Mouse (Mus musculus) liver, embryonic 11.5 days (tissue): ENCODE data around the gene Kcnk10. TPM values are rescaled to one million over a fixed set of nuclear protein-coding genes. Genes with fewer than 3 reads are reported as not detected.

Source experiments
- ATAC-seq: fragments of 200-750 bp; cut with Nextera tagmentation; replicated peaks from 2 replicates; pipeline ENCODE4 v1.8.0; 2017; ENCODE audit warnings: moderate number of reproducible peaks, mild to moderate bottlenecking, moderate TSS enrichment, moderate library complexity; ENCODE audit not compliant: low FRiP score
- DNase-seq: peaks from one replicate; pipeline ENCODE4 v3.0.0-alpha.2; 2017; ENCODE audit warnings: low spot score
- H3K27ac ChIP-seq: fragments of 300-500 bp; sonication (generic); 2 replicates; pipeline ENCODE4 v1.5.1; 2014; ENCODE audit warnings: mild to moderate bottlenecking, low read depth, low read length, control low read depth
- H3K27me3 ChIP-seq: fragments of 300-500 bp; sonication (generic); replicated peaks from 2 replicates; pipeline ENCODE4 v1.6.1; 2014; ENCODE audit warnings: low read length, mixed read lengths; ENCODE audit not compliant: control insufficient read depth, insufficient read depth
- H3K36me3 ChIP-seq: fragments of 300-500 bp; sonication (generic); 2 replicates; pipeline ENCODE4 v1.6.1; 2014; ENCODE audit warnings: mild to moderate bottlenecking, low read length, moderate library complexity, mixed read lengths; ENCODE audit not compliant: control insufficient read depth, insufficient read depth
- H3K4me1 ChIP-seq: fragments of 300-500 bp; sonication (generic); replicated peaks from 2 replicates; pipeline ENCODE4 v1.6.1; 2014; ENCODE audit warnings: low read length, mixed read lengths; ENCODE audit not compliant: control insufficient read depth, insufficient read depth
- H3K4me2 ChIP-seq: fragments of 300-500 bp; sonication (generic); 2 replicates; pipeline ENCODE4 v1.6.1; 2014; ENCODE audit warnings: mild to moderate bottlenecking, control low read depth, moderate library complexity
- H3K4me3 ChIP-seq: fragments of 300-500 bp; sonication (generic); 2 replicates; pipeline ENCODE4 v1.5.1; 2014; ENCODE audit warnings: low read depth, low read length, control low read depth
- H3K9ac ChIP-seq: fragments of 300-500 bp; sonication (generic); 2 replicates; pipeline ENCODE4 v1.6.1; 2014; ENCODE audit warnings: low read depth, low read length, control low read depth
- H3K9me3 ChIP-seq: fragments of 300-500 bp; sonication (generic); 2 replicates; pipeline ENCODE4 v1.6.1; 2016; ENCODE audit warnings: low read length, inconsistent platforms, mixed read lengths; ENCODE audit not compliant: control insufficient read depth
- WGBS: fragments of 180-500 bp; shearing (Covaris S2); extraction: QIAGEN DNeasy Blood & Tissue Kit; methylation state at CpG from one replicate; pipeline ENCODE4 v1.1.7; 2014; 5-methylcytosine and 5-hydroxymethylcytosine counted together
- polyA plus RNA-seq: library from polyadenylated mRNA; unstranded; fragments of >200 nt; fragmentation: Nextera tagmentation; extraction: Ambion mirVana; gene quantifications from 2 replicates; pipeline ENCODE4 v1.2.1, GENCODE M21; 2014

The Kcnk10 gene
- polyA plus RNA-seq, 1 experiment from 2014 or later = 0.26 TPM

- Histone ChIP-seq H3K9ac (no peak overlapping the region), H3K36me3 (no peaks in the 10 kb centered on the region), H3K27ac (no peak overlapping the region), H3K4me1 (no peaks in the 10 kb centered on the region), H3K4me3 (no peak overlapping the region), H3K9me3 (no peaks in the 10 kb centered on the region), H3K4me2 (no peak overlapping the region), H3K27me3 (no peaks in the 10 kb centered on the region)
- WGBS = 66% methylated on average over 5 of the region's 5 CpGs
- ATAC-seq = no peak
- no peak for DNase-seq
Observed at GRCm38 (mm10) chr12:98606595-98607290, 28.6 kb upstream of the Kcnk10 start.

GRCm38 (mm10) chr12:98605264-98605663, 27.2 kb upstream of the Kcnk10 start:
- H3K27me3 ChIP-seq = no peaks in the 10 kb centered on the region
- 87% methylated on average over 1 of the region's 1 CpGs for WGBS
- H3K9me3 ChIP-seq = no peaks in the 10 kb centered on the region
- H3K4me1 ChIP-seq = no peaks in the 10 kb centered on the region
- no peak overlapping the region for H3K27ac ChIP-seq
- DNase-seq (no peak), ATAC-seq (no peak)
- H3K4me3 ChIP-seq = no peak overlapping the region
- no peak overlapping the region for H3K4me2 ChIP-seq
- H3K9ac ChIP-seq = no peak overlapping the region
- no peaks in the 10 kb centered on the region for H3K36me3 ChIP-seq

GRCm38 (mm10) chr12:98602114-98602513, 24.0 kb upstream of the Kcnk10 start:
- Histone ChIP-seq H3K4me3 (no peak overlapping the region), H3K9me3 (no peaks in the 10 kb centered on the region), H3K4me2 (no peak overlapping the region), H3K4me1 (no peaks in the 10 kb centered on the region), H3K9ac (no peak overlapping the region), H3K27ac (no peak overlapping the region), H3K36me3 (no peaks in the 10 kb centered on the region), H3K27me3 (no peaks in the 10 kb centered on the region)
- ATAC-seq (no peak), DNase-seq (no peak)
- 19% methylated on average over 6 of the region's 6 CpGs for WGBS

- no peak overlapping the region for H3K9ac ChIP-seq
Observed at GRCm38 (mm10) chr12:98600861-98601260, 22.8 kb upstream of the Kcnk10 start.

GRCm38 (mm10) chr12:98591016-98591415, 12.9 kb upstream of the Kcnk10 start:
- DNase-seq (no peak), ATAC-seq (no peak)
- no peak overlapping the region for H3K4me3 ChIP-seq
- no peaks in the 10 kb centered on the region for H3K27me3 ChIP-seq
- no peak overlapping the region for H3K4me2 ChIP-seq
- no peak overlapping the region for H3K9ac ChIP-seq
- H3K36me3 ChIP-seq = no peaks in the 10 kb centered on the region
- H3K4me1 ChIP-seq = no peaks in the 10 kb centered on the region
- WGBS = 87% methylated on average over 2 of the region's 2 CpGs
- H3K27ac ChIP-seq = no peak overlapping the region
- H3K9me3 ChIP-seq = peaks cover 3% of the 10 kb centered on the region; the same call in 1 of the 2 replicates

More at GRCm38 (mm10) chr12:98600861-98601260, 22.8 kb upstream of the Kcnk10 start:
- H3K4me3 ChIP-seq = no peak overlapping the region
- ATAC-seq = no peak
- no peak for DNase-seq
- H3K27ac ChIP-seq = no peak overlapping the region
- H3K4me2 ChIP-seq = no peak overlapping the region
- H3K4me1 ChIP-seq = no peaks in the 10 kb centered on the region
- H3K9me3 ChIP-seq = peaks cover 2% of the 10 kb centered on the region; the same call in 1 of the 2 replicates
- WGBS = 76% methylated on average over 5 of the region's 5 CpGs
- no peaks in the 10 kb centered on the region for H3K36me3 ChIP-seq
- H3K27me3 ChIP-seq = no peaks in the 10 kb centered on the region

GRCm38 (mm10) chr12:98588573-98588972, 10.5 kb upstream of the Kcnk10 start:
- 71% methylated on average over 6 of the region's 6 CpGs for whole genome bisulfite sequencing
- H3K27me3 ChIP-seq = no peaks in the 10 kb centered on the region
- ATAC-seq (no peak), DNase-seq (no peak)
- no peaks in the 10 kb centered on the region for H3K36me3 ChIP-seq
- H3K4me2 ChIP-seq = no peak overlapping the region
- H3K9ac ChIP-seq = no peak overlapping the region
- H3K27ac ChIP-seq = no peak overlapping the region
- no peak overlapping the region for H3K4me3 ChIP-seq
- H3K4me1 ChIP-seq = no peaks in the 10 kb centered on the region
- H3K9me3 ChIP-seq = peaks cover 3% of the 10 kb centered on the region; the same call in 1 of the 2 replicates

- no peak overlapping the region for H3K9ac ChIP-seq
- no peaks in the 10 kb centered on the region for H3K27me3 ChIP-seq
- H3K4me2 ChIP-seq = no peak overlapping the region
- H3K4me3 ChIP-seq = no peak overlapping the region
- H3K36me3 ChIP-seq = no peaks in the 10 kb centered on the region
- H3K9me3 ChIP-seq = no peaks in the 10 kb centered on the region
- WGBS = 31% methylated on average over 3 of the region's 3 CpGs
- no peak overlapping the region for H3K27ac ChIP-seq
- H3K4me1 ChIP-seq = no peaks in the 10 kb centered on the region
- no peak for ATAC-seq
- DNase-seq = no peak
Observed at GRCm38 (mm10) chr12:98585302-98585701, 7.2 kb upstream of the Kcnk10 start.

GRCm38 (mm10) chr12:98575942-98576550, 2.1 kb downstream of the Kcnk10 start:
- Histone ChIP-seq H3K27me3 (peaks cover 66% of the 10 kb centered on the region), H3K4me1 (no peaks in the 10 kb centered on the region; the same call in 1 of the 2 replicates), H3K4me2 (no peak overlapping the region), H3K36me3 (no peaks in the 10 kb centered on the region), H3K9me3 (no peaks in the 10 kb centered on the region), H3K9ac (no peak overlapping the region), H3K27ac (no peak overlapping the region), H3K4me3 (no peak overlapping the region)
- ATAC-seq (no peak), DNase-seq (no peak)
- WGBS = 67% methylated on average over 8 of the region's 8 CpGs
